Mouse (Mus musculus): ENCODE results near the gene Sgo2a.

GRCm38 (mm10) chr1:58072416-58072815, 76.6 kb downstream of the Sgo2a start:
- TF ChIP-seq GATA1 (IDR thresholded peaks at IDR 0.05; ENCODE audit: borderline replicate concordance, low read length) = no peak
- TF ChIP-seq FLI1 (IDR thresholded peaks at IDR 0.05; ENCODE audit: low read length) = no peak

All from megakaryocyte, embryonic 14.5 days (primary cell).